Mouse (Mus musculus) myocyte (in vitro differentiated cells): ENCODE data around the gene Ankrd31.

ENCODE experiments used
- CEBPB ChIP-seq: IDR thresholded peaks from 2 replicates; pipeline ENCODE4 v1.6.1; 2011; ENCODE audit warnings: mild to moderate bottlenecking, moderate library complexity; ENCODE audit not compliant: poor library complexity, insufficient read depth, severe bottlenecking
- E2F4 ChIP-seq: IDR thresholded peaks from one replicate; pipeline ENCODE4 v1.6.1; 2011; ENCODE audit warnings: mild to moderate bottlenecking, control low read depth, moderate library complexity; ENCODE audit not compliant: insufficient read depth
- MAX ChIP-seq: IDR thresholded peaks from one replicate; pipeline ENCODE4 v1.6.1; 2011; ENCODE audit warnings: low read depth, mild to moderate bottlenecking, control low read depth
- MYOD1 ChIP-seq, 3 experiments: IDR thresholded peaks; one replicate each; pipeline ENCODE4 v1.6.1; 2011; ENCODE audit warnings: control low read depth in 2 of 3, low read depth in 2 of 3, mild to moderate bottlenecking in 2 of 3, moderate library complexity in 1 of 3; ENCODE audit not compliant: insufficient read length in 2 of 3, control insufficient read depth in 1 of 3
- MYOG ChIP-seq, 3 experiments: IDR thresholded peaks; one replicate each; pipeline ENCODE4 v1.6.1; 2011; ENCODE audit warnings: control low read depth in 2 of 3, low read depth in 2 of 3, mild to moderate bottlenecking in 2 of 3; ENCODE audit not compliant: insufficient read length in 2 of 3, control insufficient read depth in 1 of 3, insufficient read depth in 1 of 3
- POLR2A ChIP-seq: IDR thresholded peaks from one replicate; pipeline ENCODE4 v1.6.1; 2011; ENCODE audit warnings: low read depth, mild to moderate bottlenecking, control low read depth, moderate library complexity; ENCODE audit not compliant: insufficient read length
- POLR2AphosphoS2 ChIP-seq: IDR thresholded peaks from one replicate; pipeline ENCODE4 v1.6.1; 2011; ENCODE audit warnings: low read depth, control low read depth; ENCODE audit not compliant: insufficient read length
- REST ChIP-seq: IDR thresholded peaks from one replicate; pipeline ENCODE4 v1.6.1; 2011; ENCODE audit warnings: mild to moderate bottlenecking, control low read depth, moderate library complexity; ENCODE audit not compliant: insufficient read depth, insufficient read length
- SRF ChIP-seq: IDR thresholded peaks from one replicate; pipeline ENCODE4 v1.6.1; 2011; ENCODE audit warnings: low read depth; ENCODE audit not compliant: control insufficient read depth, insufficient read length
- TCF12 ChIP-seq: IDR thresholded peaks from one replicate; pipeline ENCODE4 v1.6.1; 2011; ENCODE audit warnings: mild to moderate bottlenecking, control low read depth; ENCODE audit not compliant: poor library complexity, insufficient read depth, severe bottlenecking
- TCF3 ChIP-seq: IDR thresholded peaks from one replicate; pipeline ENCODE4 v1.6.1; 2011; ENCODE audit warnings: low read depth, control low read depth; ENCODE audit not compliant: insufficient read length
- USF1 ChIP-seq: IDR thresholded peaks from one replicate; pipeline ENCODE4 v1.6.1; 2011; ENCODE audit warnings: low read depth, mild to moderate bottlenecking, control low read depth, moderate library complexity

GRCm38 (mm10) chr13:96923999-96924961 lies 176.2 kb downstream of the Ankrd31 start, which contains the start of gene Gcnt4:
- TF ChIP-seq POLR2A (peak; percentile 75), POLR2AphosphoS2 (no peak), CEBPB (no peak), TCF3 (no peak), MAX (no peak), E2F4 (no peak), USF1 (no peak), TCF12 (no peak), MYOD1 (IDR thresholded peaks at IDR 0.05; ENCODE audit: control insufficient read depth in 1 of 3, insufficient read length in 2 of 3, low read depth in 2 of 3) (peak; percentile 14 to 87 (median 75)), MYOG (IDR thresholded peaks at IDR 0.05; ENCODE audit: control insufficient read depth in 1 of 3, insufficient read depth in 1 of 3, insufficient read length in 2 of 3, low read depth in 2 of 3) (peak; percentile 41 to 86 (median 53)), REST (no peak), SRF (peak; percentile 44)
